Mouse (Mus musculus): ENCODE measurements at regions not wholly inside any gene's neighbourhood (a gene's known extent, or its start where the extent isn't known, plus 50 kb on each side); places are given as distances from the start of the nearest gene placed in this dataset.

DNA sequence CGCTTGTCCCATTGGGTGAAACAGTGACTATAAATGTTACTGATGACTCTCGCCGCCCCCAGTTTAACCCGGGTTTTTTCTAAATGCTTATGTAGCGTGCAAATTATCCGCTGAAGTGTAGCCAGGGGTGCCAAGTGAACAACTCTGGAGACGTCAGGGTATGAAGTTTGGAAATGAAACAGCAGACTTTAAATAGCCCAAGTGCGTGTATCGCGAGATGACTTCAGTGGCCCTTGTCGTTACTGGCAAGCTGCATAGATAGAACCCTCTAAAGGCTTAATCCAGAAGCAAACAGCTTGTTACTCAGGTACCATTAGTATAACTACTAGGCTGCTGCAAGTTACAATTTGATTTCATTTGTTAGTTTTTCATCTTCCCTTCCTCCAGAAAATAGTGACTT, 192.1 kb upstream of the Eya4 start:
- Histone ChIP-seq H3K36me3 (ENCODE audit: control insufficient read depth, insufficient read depth, low read length) (no peaks in the 10 kb centered on the region), H3K9me3 (ENCODE audit: control insufficient read depth, low read length) (no peaks in the 10 kb centered on the region), H3K4me1 (replicated peaks; ENCODE audit: control insufficient read depth, insufficient read depth, low read length) (no peaks in the 10 kb centered on the region; the same call in 1 of the 2 replicates), H3K9ac (ENCODE audit: low read length) (no peak overlapping the region), H3K27ac (ENCODE audit: low read depth, low read length) (no peak overlapping the region), H3K4me2 (ENCODE audit: low read depth, low read length, severe bottlenecking) (no peak overlapping the region), H3K27me3 (ENCODE audit: control insufficient read depth, insufficient read depth, low read length) (no peaks in the 10 kb centered on the region), H3K4me3 (ENCODE audit: low read depth, low read length) (no peak overlapping the region)
- WGBS, result 83% methylated on average over 11 of the region's 11 CpGs
- DNase-seq (ENCODE audit: low spot score) (no peak), ATAC-seq (replicated peaks; ENCODE audit: low FRiP score) (no peak)

DNA sequence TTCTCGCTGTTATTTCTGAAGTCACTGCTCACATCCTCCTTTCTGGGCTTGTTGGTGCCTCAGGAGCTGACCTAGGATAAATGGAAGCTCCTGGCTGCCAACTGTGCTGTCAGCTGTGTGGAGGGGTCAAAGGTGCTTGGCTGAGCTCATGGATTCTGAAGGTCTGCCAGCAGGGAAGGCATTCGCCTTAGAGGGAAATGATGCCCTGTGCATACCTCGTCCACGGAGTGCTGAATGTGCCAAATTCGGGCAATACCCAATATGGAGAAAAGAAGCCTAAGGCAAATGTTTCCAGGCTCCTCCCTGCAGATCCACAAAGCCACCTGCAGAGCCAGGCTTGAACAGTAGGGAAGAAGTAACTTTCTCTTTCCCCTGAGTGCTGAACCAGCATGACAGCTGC, 191.3 kb upstream of the Eya4 start:
- H3K36me3 ChIP-seq (ENCODE audit: control insufficient read depth, insufficient read depth, low read length), result no peaks in the 10 kb centered on the region
- H3K4me1 ChIP-seq (replicated peaks; ENCODE audit: control insufficient read depth, insufficient read depth, low read length), result no peaks in the 10 kb centered on the region; the same call in 1 of the 2 replicates
- H3K4me2 ChIP-seq (ENCODE audit: low read depth, low read length, severe bottlenecking), result no peak overlapping the region
- no peak overlapping the region for H3K9ac ChIP-seq (ENCODE audit: low read length)
- DNase-seq (ENCODE audit: low spot score) (no peak), ATAC-seq (replicated peaks; ENCODE audit: low FRiP score) (no peak)
- no peak overlapping the region for H3K27ac ChIP-seq (ENCODE audit: low read depth, low read length)
- H3K9me3 ChIP-seq (ENCODE audit: control insufficient read depth, low read length), result no peaks in the 10 kb centered on the region
- H3K27me3 ChIP-seq (ENCODE audit: control insufficient read depth, insufficient read depth, low read length), result no peaks in the 10 kb centered on the region
- H3K4me3 ChIP-seq (ENCODE audit: low read depth, low read length), result no peak overlapping the region
- WGBS, result 45% methylated on average over 5 of the region's 5 CpGs

DNA sequence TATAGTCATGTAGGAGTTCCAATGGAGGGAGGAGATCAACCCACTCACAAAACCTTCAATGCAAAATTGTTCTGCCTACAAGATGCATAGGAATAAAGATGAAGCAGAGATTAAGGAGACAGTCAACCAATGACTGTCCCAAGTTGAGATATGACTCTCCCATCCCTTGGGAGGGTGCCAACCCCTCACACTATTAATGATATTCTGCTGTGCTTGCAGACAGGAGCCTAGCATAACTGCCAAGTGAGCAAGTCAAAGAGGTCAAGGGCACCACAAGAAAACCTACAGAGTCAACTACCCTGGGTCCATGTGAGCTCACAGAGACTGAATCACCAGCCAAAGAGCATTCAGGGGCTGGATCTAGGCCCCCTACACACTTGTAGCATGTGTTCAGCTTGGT, 184.1 kb upstream of the Eya4 start:
- no peak overlapping the region for H3K4me3 ChIP-seq (ENCODE audit: low read depth, low read length)
- no peak overlapping the region for H3K27ac ChIP-seq (ENCODE audit: low read depth, low read length)
- no peak overlapping the region for H3K4me2 ChIP-seq (ENCODE audit: low read depth, low read length, severe bottlenecking)
- DNase-seq (ENCODE audit: low spot score) (no peak), ATAC-seq (replicated peaks; ENCODE audit: low FRiP score) (no peak)
- no peaks in the 10 kb centered on the region for H3K27me3 ChIP-seq (ENCODE audit: control insufficient read depth, insufficient read depth, low read length)
- H3K9ac ChIP-seq (ENCODE audit: low read length), result no peak overlapping the region
- no peaks in the 10 kb centered on the region for H3K4me1 ChIP-seq (replicated peaks; ENCODE audit: control insufficient read depth, insufficient read depth, low read length)
- H3K36me3 ChIP-seq (ENCODE audit: control insufficient read depth, insufficient read depth, low read length), result no peaks in the 10 kb centered on the region
- no peaks in the 10 kb centered on the region for H3K9me3 ChIP-seq (ENCODE audit: control insufficient read depth, low read length)

DNA sequence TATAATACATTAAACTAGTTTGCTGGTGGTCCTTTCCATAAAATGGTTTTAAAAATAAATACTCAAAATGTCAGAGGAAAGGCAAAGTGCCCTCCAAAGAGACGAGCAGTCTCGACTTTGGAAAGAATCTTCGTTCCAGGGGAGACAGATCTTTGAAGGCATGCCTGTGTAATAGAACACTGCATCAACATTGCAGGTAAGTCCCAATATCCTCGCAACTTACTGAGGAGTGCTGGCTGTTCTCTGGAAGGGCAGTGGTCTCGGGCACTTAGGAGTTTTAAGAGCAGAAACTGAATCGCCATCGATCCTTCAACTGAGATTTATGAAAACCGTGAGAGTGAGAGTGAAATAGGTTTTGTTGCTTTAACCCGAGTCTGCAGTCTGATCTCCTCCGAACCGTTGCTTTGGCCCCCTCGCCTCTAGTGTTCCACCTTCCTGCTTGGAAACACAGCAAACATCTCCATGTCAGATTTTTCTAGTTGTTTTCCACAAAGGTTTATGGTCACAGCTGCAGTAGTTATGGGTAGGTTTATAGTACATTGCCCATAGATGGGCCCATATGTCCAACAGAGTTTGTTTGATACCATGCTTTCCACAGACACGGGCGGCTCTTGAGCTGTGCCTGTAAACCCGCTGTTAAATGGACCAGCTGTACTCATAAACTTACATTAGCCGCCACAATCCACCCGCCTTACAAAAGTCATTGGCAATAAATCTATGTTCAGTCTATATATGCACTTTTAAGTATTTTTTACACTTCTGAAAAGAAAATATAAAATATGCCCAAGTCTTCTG, 181.6 kb upstream of the Eya4 start:
- Histone ChIP-seq H3K4me2 (ENCODE audit: low read depth, low read length, severe bottlenecking) (no peak overlapping the region), H3K36me3 (ENCODE audit: control insufficient read depth, insufficient read depth, low read length) (no peaks in the 10 kb centered on the region), H3K9me3 (ENCODE audit: control insufficient read depth, low read length) (no peaks in the 10 kb centered on the region), H3K4me1 (replicated peaks; ENCODE audit: control insufficient read depth, insufficient read depth, low read length) (no peaks in the 10 kb centered on the region), H3K4me3 (ENCODE audit: low read depth, low read length) (no peak overlapping the region), H3K27me3 (ENCODE audit: control insufficient read depth, insufficient read depth, low read length) (no peaks in the 10 kb centered on the region), H3K9ac (ENCODE audit: low read length) (no peak overlapping the region), H3K27ac (ENCODE audit: low read depth, low read length) (no peak overlapping the region)
- no peak for DNase-seq (ENCODE audit: low spot score)
- no peak for ATAC-seq (replicated peaks; ENCODE audit: low FRiP score)
- WGBS, result 90% methylated on average over 17 of the region's 17 CpGs

DNA sequence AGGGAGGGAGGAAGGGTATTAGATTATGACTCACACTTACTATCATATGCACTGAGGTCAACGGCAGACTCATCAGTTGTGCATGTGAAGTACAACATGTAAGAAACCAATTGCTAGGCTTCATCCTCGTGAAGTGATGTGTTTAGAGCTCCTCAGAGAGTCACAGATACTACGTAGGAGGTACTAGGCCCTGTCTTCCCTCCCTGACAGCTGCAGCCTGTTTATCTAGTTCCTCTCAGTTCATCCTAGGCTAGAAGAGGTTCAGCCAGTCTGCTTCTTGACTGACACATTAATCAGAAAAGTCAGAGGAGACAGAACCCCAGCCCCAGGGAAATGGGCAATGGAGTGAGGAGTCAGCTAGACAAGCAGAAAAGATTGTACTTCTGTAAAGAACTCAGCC, 180.1 kb upstream of the Eya4 start:
- H3K36me3 ChIP-seq (ENCODE audit: control insufficient read depth, insufficient read depth, low read length), result no peaks in the 10 kb centered on the region
- H3K9me3 ChIP-seq (ENCODE audit: control insufficient read depth, low read length), result no peaks in the 10 kb centered on the region
- no peaks in the 10 kb centered on the region for H3K27me3 ChIP-seq (ENCODE audit: control insufficient read depth, insufficient read depth, low read length)
- 87% methylated on average over 3 of the region's 3 CpGs for WGBS
- H3K27ac ChIP-seq (ENCODE audit: low read depth, low read length), result no peak overlapping the region
- H3K4me1 ChIP-seq (replicated peaks; ENCODE audit: control insufficient read depth, insufficient read depth, low read length), result no peaks in the 10 kb centered on the region
- ATAC-seq (replicated peaks; ENCODE audit: low FRiP score), result no peak
- no peak overlapping the region for H3K9ac ChIP-seq (ENCODE audit: low read length)
- H3K4me2 ChIP-seq (ENCODE audit: low read depth, low read length, severe bottlenecking), result no peak overlapping the region
- no peak for DNase-seq (ENCODE audit: low spot score)
- H3K4me3 ChIP-seq (ENCODE audit: low read depth, low read length), result no peak overlapping the region

DNA sequence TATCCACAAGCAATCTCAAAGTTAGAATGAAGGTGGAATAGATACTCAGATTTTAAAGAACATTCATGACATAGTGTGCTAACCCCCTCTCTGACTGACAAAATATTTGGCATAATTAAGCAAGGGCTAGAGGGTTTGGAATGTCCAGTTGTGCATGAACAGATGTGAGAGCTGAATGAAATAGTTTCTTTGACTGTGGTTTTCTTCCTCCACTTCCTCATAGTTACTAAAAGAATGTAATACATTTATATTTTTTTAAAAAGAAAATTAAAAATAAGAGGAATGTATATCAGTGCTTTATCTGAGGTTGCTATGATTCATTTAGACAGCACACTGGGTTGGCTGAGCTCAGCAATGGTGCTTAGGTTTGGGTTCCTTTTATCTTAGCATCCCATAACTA, 176.2 kb upstream of the Eya4 start:
- DNase-seq (ENCODE audit: low spot score) (no peak), ATAC-seq (replicated peaks; ENCODE audit: low FRiP score) (no peak)
- no peaks in the 10 kb centered on the region for H3K36me3 ChIP-seq (ENCODE audit: control insufficient read depth, insufficient read depth, low read length)
- no peak overlapping the region for H3K4me3 ChIP-seq (ENCODE audit: low read depth, low read length)
- no peaks in the 10 kb centered on the region for H3K27me3 ChIP-seq (ENCODE audit: control insufficient read depth, insufficient read depth, low read length)
- H3K9ac ChIP-seq (ENCODE audit: low read length), result no peak overlapping the region
- no peak overlapping the region for H3K27ac ChIP-seq (ENCODE audit: low read depth, low read length)
- no peaks in the 10 kb centered on the region for H3K9me3 ChIP-seq (ENCODE audit: control insufficient read depth, low read length)
- no peak overlapping the region for H3K4me2 ChIP-seq (ENCODE audit: low read depth, low read length, severe bottlenecking)
- H3K4me1 ChIP-seq (replicated peaks; ENCODE audit: control insufficient read depth, insufficient read depth, low read length), result no peaks in the 10 kb centered on the region

DNA sequence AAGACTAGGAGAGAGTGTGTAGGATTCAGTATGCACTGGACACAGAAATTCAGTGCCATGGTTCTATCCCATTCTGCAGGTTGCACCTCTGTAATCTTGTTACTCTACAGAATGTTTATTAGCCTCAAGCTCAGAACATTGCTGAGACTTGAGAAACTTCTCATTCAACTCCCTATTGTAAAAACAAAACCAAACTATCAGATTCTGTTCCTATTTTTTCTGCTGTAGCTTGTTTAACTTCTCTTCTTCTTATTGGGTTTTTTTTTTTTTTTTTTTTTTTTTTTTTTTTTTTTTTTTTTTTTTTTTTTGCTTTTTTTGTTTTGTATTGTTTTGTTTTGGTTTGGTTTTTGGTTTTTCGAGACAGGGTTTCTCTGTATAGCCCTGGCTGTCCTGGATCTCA, 172.1 kb upstream of the Eya4 start:
- Histone ChIP-seq H3K4me3 (ENCODE audit: low read depth, low read length) (no peak overlapping the region), H3K9me3 (ENCODE audit: control insufficient read depth, low read length) (no peaks in the 10 kb centered on the region), H3K27me3 (ENCODE audit: control insufficient read depth, insufficient read depth, low read length) (no peaks in the 10 kb centered on the region), H3K4me1 (replicated peaks; ENCODE audit: control insufficient read depth, insufficient read depth, low read length) (no peaks in the 10 kb centered on the region), H3K4me2 (ENCODE audit: low read depth, low read length, severe bottlenecking) (no peak overlapping the region), H3K27ac (ENCODE audit: low read depth, low read length) (no peak overlapping the region), H3K9ac (ENCODE audit: low read length) (no peak overlapping the region), H3K36me3 (ENCODE audit: control insufficient read depth, insufficient read depth, low read length) (no peaks in the 10 kb centered on the region)
- DNase-seq (ENCODE audit: low spot score) (no peak), ATAC-seq (replicated peaks; ENCODE audit: low FRiP score) (no peak)
- 58% methylated on average over 1 of the region's 1 CpGs for WGBS

DNA sequence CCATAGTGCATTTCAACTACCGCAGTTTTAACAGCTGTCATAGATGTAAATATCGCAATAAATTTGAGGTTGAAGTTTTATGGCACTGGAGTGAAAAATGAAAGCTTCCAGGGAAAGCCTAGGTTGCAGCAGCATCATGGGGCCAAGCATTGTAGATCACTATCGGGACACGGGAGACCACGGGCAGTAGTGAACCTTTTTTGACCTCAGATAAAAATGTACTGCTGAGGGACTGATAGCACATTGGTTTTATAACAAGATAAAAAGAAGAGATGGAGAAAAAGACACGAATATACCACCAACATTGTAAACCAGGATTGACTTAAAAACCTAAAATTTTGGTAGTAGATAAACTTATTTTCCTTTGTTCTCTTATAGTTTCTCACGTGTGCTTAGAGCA, 143.1 kb upstream of the Eya4 start:
- Histone ChIP-seq H3K4me3 (ENCODE audit: low read depth, low read length) (no peak overlapping the region), H3K27me3 (ENCODE audit: control insufficient read depth, insufficient read depth, low read length) (no peaks in the 10 kb centered on the region), H3K4me1 (replicated peaks; ENCODE audit: control insufficient read depth, insufficient read depth, low read length) (no peaks in the 10 kb centered on the region), H3K36me3 (ENCODE audit: control insufficient read depth, insufficient read depth, low read length) (no peaks in the 10 kb centered on the region), H3K9me3 (ENCODE audit: control insufficient read depth, low read length) (no peaks in the 10 kb centered on the region), H3K4me2 (ENCODE audit: low read depth, low read length, severe bottlenecking) (no peak overlapping the region), H3K27ac (ENCODE audit: low read depth, low read length) (no peak overlapping the region), H3K9ac (ENCODE audit: low read length) (no peak overlapping the region)
- DNase-seq (ENCODE audit: low spot score), result no peak
- WGBS, result 88% methylated on average over 7 of the region's 7 CpGs
- ATAC-seq (replicated peaks; ENCODE audit: low FRiP score), result no peak

DNA sequence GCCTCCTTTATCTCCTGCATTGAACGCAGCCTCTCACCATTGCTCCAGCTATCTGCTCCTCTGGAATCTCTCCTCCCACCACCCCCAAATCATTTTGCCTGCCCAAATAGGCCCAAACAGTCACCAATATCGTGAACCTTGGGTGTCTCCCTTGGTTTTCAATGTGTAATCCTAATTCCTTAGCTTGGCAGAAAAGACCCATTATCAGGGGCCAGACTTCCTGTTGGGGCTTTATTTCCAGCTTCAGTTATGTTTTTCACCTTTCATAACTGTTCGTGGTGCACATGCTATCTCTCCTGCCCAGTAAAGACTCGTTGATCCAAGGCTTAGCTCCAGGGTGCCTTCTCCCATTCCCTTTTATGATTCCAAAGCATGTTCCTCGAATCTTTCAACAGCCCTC, 142.4 kb upstream of the Eya4 start:
- DNase-seq (ENCODE audit: low spot score) (no peak), ATAC-seq (replicated peaks; ENCODE audit: low FRiP score) (no peak)
- H3K9me3 ChIP-seq (ENCODE audit: control insufficient read depth, low read length), result no peaks in the 10 kb centered on the region
- no peaks in the 10 kb centered on the region for H3K27me3 ChIP-seq (ENCODE audit: control insufficient read depth, insufficient read depth, low read length)
- no peaks in the 10 kb centered on the region for H3K4me1 ChIP-seq (replicated peaks; ENCODE audit: control insufficient read depth, insufficient read depth, low read length)
- no peak overlapping the region for H3K4me2 ChIP-seq (ENCODE audit: low read depth, low read length, severe bottlenecking)
- H3K4me3 ChIP-seq (ENCODE audit: low read depth, low read length), result no peak overlapping the region
- no peak overlapping the region for H3K9ac ChIP-seq (ENCODE audit: low read length)
- H3K27ac ChIP-seq (ENCODE audit: low read depth, low read length), result no peak overlapping the region
- WGBS, result 73% methylated on average over 5 of the region's 5 CpGs
- no peaks in the 10 kb centered on the region for H3K36me3 ChIP-seq (ENCODE audit: control insufficient read depth, insufficient read depth, low read length)
